Comparison of ENCODE assay signal across 16 mouse cellular contexts in genomic region chr11:53046850-53047249, GRCm38 (mm10).
"Had no signal": no experiment of that assay in that cellular context is flagged by ENCODE, and none has a peak within 500 bp of the region (broad histone marks: within the 10 kb centered on the region; RNA-seq: fewer than 3 reads in every experiment).

No protein-coding gene starts in this region.

- DNase-seq: kidney, adult 8-10 months; kidney, postnatal 25 days; layer of hippocampus, postnatal 36 days; liver, embryonic 13.5 days; lung, adult 2 months; lung, postnatal 10 days; lung, postnatal 36 days; right cerebral cortex, postnatal 25 days; spleen, adult 18-20 months; thymus, postnatal 25 days had no signal

- H3K36me3 ChIP-seq: kidney, embryonic 15.5 days; liver, embryonic 13.5 days; stomach, embryonic 15.5 days had no signal

- H3K9me3 ChIP-seq: kidney, embryonic 15.5 days; liver, embryonic 13.5 days; megakaryocyte, embryonic 14.5 days; stomach, embryonic 15.5 days had no signal

- H3K27ac ChIP-seq: kidney, embryonic 15.5 days; left cerebral cortex, adult 2 months; liver, embryonic 13.5 days; stomach, embryonic 15.5 days had no signal

- H3K4me3 ChIP-seq: kidney, embryonic 15.5 days; left cerebral cortex, adult 2 months; liver, embryonic 13.5 days; megakaryocyte, embryonic 14.5 days; stomach, embryonic 15.5 days had no signal

- H3K9ac ChIP-seq: kidney, embryonic 15.5 days; liver, embryonic 13.5 days; stomach, embryonic 15.5 days had no signal

- H3K4me1 ChIP-seq: liver, embryonic 13.5 days; megakaryocyte, embryonic 14.5 days; stomach, embryonic 15.5 days had no signal

- H3K4me2 ChIP-seq: kidney, embryonic 15.5 days; liver, embryonic 13.5 days; midbrain, embryonic 11.5 days; stomach, embryonic 15.5 days had no signal

- H3K27me3 ChIP-seq: kidney, embryonic 15.5 days; liver, embryonic 13.5 days; stomach, embryonic 15.5 days had no signal

- ATAC-seq: intestine, postnatal 0 days had no signal
